Mouse (Mus musculus) CH12.LX (cell line): ENCODE measurements around the gene Rapgef2.

Experiments used
- EP300 ChIP-seq: IDR thresholded peaks from 2 replicates; pipeline ENCODE4 v1.6.1; 2011; ENCODE audit warnings: low read length, improper control_type of control experiment
- GABPA ChIP-seq: IDR thresholded peaks from 2 replicates; pipeline ENCODE4 v1.6.1; 2012; ENCODE audit warnings: low read depth, low read length, improper control_type of control experiment, inconsistent platforms; ENCODE audit not compliant: insufficient replicate concordance
- MAZ ChIP-seq: IDR thresholded peaks from 2 replicates; pipeline ENCODE4 v1.6.1; 2012; ENCODE audit warnings: low read depth, mild to moderate bottlenecking, inconsistent platforms, low read length, improper control_type of control experiment, moderate library complexity
- NELFE ChIP-seq: IDR thresholded peaks from 2 replicates; pipeline ENCODE4 v1.6.1; 2011; ENCODE audit warnings: low read depth, low read length, improper control_type of control experiment
- POLR2A ChIP-seq: IDR thresholded peaks from 2 replicates; pipeline ENCODE4 v1.6.1; 2011; ENCODE audit warnings: low read depth, mild to moderate bottlenecking, improper control_type of control experiment, low read length
- ZMIZ1 ChIP-seq: IDR thresholded peaks from 2 replicates; pipeline ENCODE4 v1.6.1; 2012; ENCODE audit warnings: low read depth, mild to moderate bottlenecking, inconsistent platforms, low read length, improper control_type of control experiment
- ZNF384 ChIP-seq: IDR thresholded peaks from 2 replicates; pipeline ENCODE4 v1.6.1; 2012; ENCODE audit warnings: low read depth, low read length, improper control_type of control experiment, inconsistent platforms

GRCm38 (mm10) chr3:79261816-79262316 lies 24.5 kb downstream of the Rapgef2 start:
- TF ChIP-seq POLR2A (no peak), EP300 (no peak), ZMIZ1 (no peak), ZNF384 (no peak), MAZ (no peak), GABPA (no peak), NELFE (no peak)
